Mouse (Mus musculus): ENCODE measurements around the gene Ttk. TPM values are rescaled to one million over a fixed set of nuclear protein-coding genes. Genes with fewer than 3 reads are reported as not detected.

Ttk gene
- polyA plus RNA-seq, 1 experiment from 2014 or later: 25.0 TPM

DNA sequence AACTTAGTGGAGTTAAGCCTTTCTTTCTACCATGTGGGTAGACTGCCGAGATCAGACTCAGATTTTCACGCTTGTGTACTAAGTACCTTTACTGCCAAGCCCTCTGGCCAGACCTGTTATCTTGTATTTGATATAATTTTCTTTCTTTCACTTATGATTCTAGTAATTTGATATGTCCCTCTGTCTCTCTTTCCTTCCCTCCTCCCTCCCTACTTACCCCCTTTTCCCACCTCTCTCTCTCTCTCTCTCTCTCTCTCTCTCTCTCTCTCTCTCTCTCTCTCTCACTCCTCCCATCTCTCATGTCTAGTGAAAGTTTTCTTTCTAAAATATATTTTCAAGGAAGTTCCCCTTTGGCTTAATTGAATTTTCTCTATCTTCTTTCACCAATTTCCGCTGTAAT is 72.5 kb downstream of the Ttk start:
- no peak overlapping the region for H3K27ac ChIP-seq
- H3K27me3 ChIP-seq (replicated peaks): no peaks in the 10 kb centered on the region
- H3K4me1 ChIP-seq: no peaks in the 10 kb centered on the region
- H3K36me3 ChIP-seq: no peaks in the 10 kb centered on the region
- H3K9ac ChIP-seq: no peak overlapping the region
- WGBS: 93% methylated on average over 3 of the region's 3 CpGs
- H3K9me3 ChIP-seq: no peaks in the 10 kb centered on the region
- ATAC-seq (ENCODE audit: low FRiP score, low read depth): no peak
- no peak overlapping the region for H3K4me2 ChIP-seq (replicated peaks)
- no peak overlapping the region for H3K4me3 ChIP-seq

DNA sequence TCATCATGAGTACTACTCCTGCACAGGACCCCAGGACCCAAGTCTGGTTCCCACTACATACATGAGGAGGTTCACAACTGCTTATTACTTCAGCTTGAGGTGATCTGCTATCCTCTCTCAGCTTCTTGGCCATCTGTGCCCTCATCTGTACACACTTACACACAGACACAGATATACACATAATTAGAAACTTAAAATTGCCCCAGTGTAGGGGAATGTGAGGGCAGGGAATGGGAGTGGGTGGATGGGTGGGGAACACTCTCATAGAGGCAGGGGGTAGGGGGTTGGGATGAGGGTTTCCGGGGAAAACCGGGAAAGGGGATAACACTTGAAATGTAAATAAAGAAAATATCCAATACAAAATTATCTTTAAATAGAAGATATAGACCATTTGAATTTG is 75.3 kb downstream of the Ttk start:
- no peak overlapping the region for H3K4me2 ChIP-seq (replicated peaks)
- no peak overlapping the region for H3K27ac ChIP-seq
- no peak overlapping the region for H3K4me3 ChIP-seq
- no peaks in the 10 kb centered on the region for H3K36me3 ChIP-seq
- no peaks in the 10 kb centered on the region for H3K9me3 ChIP-seq
- no peaks in the 10 kb centered on the region for H3K4me1 ChIP-seq
- no peaks in the 10 kb centered on the region for H3K27me3 ChIP-seq (replicated peaks)
- 98% methylated on average over 2 of the region's 2 CpGs for WGBS
- no peak for ATAC-seq (ENCODE audit: low FRiP score, low read depth)
- H3K9ac ChIP-seq: no peak overlapping the region

DNA sequence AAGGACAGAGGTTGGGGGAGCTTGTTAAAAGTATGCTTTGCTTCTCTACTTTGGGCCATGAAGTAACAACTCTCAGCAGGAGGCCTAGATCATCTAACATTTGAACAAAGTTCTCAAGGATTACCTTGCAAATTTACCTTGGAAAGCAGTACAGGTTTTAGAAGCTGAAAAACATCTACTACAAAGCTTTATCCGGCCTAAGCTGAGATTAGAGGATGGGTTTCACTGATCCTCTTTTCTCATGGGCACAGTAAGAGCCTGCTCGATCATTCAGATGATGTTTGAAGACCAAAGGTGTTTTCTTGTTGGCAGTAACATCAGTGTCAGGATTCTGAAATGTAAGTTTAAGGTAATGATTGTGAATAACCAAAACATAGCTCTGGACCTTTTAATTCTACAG is 76.4 kb downstream of the Ttk start:
- H3K9me3 ChIP-seq: no peaks in the 10 kb centered on the region
- no peaks in the 10 kb centered on the region for H3K27me3 ChIP-seq (replicated peaks)
- H3K4me1 ChIP-seq: no peaks in the 10 kb centered on the region
- no peak overlapping the region for H3K27ac ChIP-seq
- no peak overlapping the region for H3K9ac ChIP-seq
- 82% methylated on average over 2 of the region's 2 CpGs for WGBS
- no peaks in the 10 kb centered on the region for H3K36me3 ChIP-seq
- H3K4me3 ChIP-seq: no peak overlapping the region
- no peak overlapping the region for H3K4me2 ChIP-seq (replicated peaks)
- no peak for ATAC-seq (ENCODE audit: low FRiP score, low read depth)

Other genes starting within 250 kb of the Ttk start
- gene Elovl4, start 28.4 kb upstream of the Ttk start, polyA plus RNA-seq (2016; fragmentation: Nextera tagmentation; extraction: Ambion mirVana): 49.2 and 53.7 TPM in 2 replicates
- gene Bckdhb, start 90.5 kb downstream of the Ttk start, polyA plus RNA-seq (2016; fragmentation: Nextera tagmentation; extraction: Ambion mirVana): 35.0 and 38.2 TPM in 2 replicates

Data from neural tube, embryonic 12.5 days (tissue).